Mouse (Mus musculus) heart, postnatal 0 days (tissue): ENCODE data around the gene 2310033P09Rik. TPM values are rescaled to one million over a fixed set of nuclear protein-coding genes. Genes with fewer than 3 reads are reported as not detected.

Source experiments
- ATAC-seq: fragments of 200-750 bp; cut with Nextera tagmentation; 2 replicates; pipeline ENCODE4 v1.8.0; 2017; ENCODE audit warnings: low read depth, moderate number of reproducible peaks, moderate library complexity; ENCODE audit not compliant: insufficient read depth
- DNase-seq: peaks from one replicate; pipeline ENCODE4 v3.0.0-alpha.2; 2016; ENCODE audit warnings: low spot score
- H3K27ac ChIP-seq: fragments of 300-500 bp; sonication (generic); 2 replicates; pipeline ENCODE4 v1.5.1; 2014; ENCODE audit warnings: low read depth, mild to moderate bottlenecking
- H3K27me3 ChIP-seq: fragments of 300-500 bp; sonication (generic); 2 replicates; pipeline ENCODE4 v1.6.1; 2014; ENCODE audit warnings: low read length, mixed read lengths; ENCODE audit not compliant: control insufficient read depth, insufficient read depth
- H3K36me3 ChIP-seq: fragments of 300-500 bp; sonication (generic); replicated peaks from 2 replicates; pipeline ENCODE4 v1.6.1; 2014; ENCODE audit warnings: low read length, mixed read lengths; ENCODE audit not compliant: control insufficient read depth, insufficient read depth
- H3K4me1 ChIP-seq: fragments of 300-500 bp; sonication (generic); 2 replicates; pipeline ENCODE4 v1.6.1; 2014; ENCODE audit warnings: antibody characterized with exemption; ENCODE audit not compliant: control insufficient read depth, insufficient read depth
- H3K4me2 ChIP-seq: fragments of 300-500 bp; sonication (generic); 2 replicates; pipeline ENCODE4 v1.6.1; 2014; ENCODE audit warnings: low read depth, mild to moderate bottlenecking, low read length, moderate library complexity
- H3K4me3 ChIP-seq: fragments of 300-500 bp; sonication (generic); 2 replicates; pipeline ENCODE4 v1.5.1; 2014; ENCODE audit warnings: low read depth, low read length
- H3K9ac ChIP-seq: fragments of 300-500 bp; sonication (generic); replicated peaks from 2 replicates; pipeline ENCODE4 v1.6.1; 2014; ENCODE audit warnings: low read depth, low read length, mixed read lengths
- H3K9me3 ChIP-seq: fragments of 300-500 bp; sonication (generic); replicated peaks from 2 replicates; pipeline ENCODE4 v1.6.1; 2016; ENCODE audit warnings: low read length; ENCODE audit not compliant: control insufficient read depth
- CTCF ChIP-seq: IDR thresholded peaks from 2 replicates; pipeline ENCODE4 v1.5.1; 2016; ENCODE audit warnings: antibody characterized with exemption, control low read depth, low read depth
- EP300 ChIP-seq: IDR thresholded peaks from 2 replicates; pipeline ENCODE4 v1.6.1; 2016; ENCODE audit warnings: antibody characterized with exemption, low read depth
- WGBS: fragments of 180-500 bp; shearing (Covaris S2); extraction: QIAGEN DNeasy Blood & Tissue Kit; methylation state at CpG from one replicate; pipeline ENCODE4 v1.1.7; 2014; 5-methylcytosine and 5-hydroxymethylcytosine counted together
- polyA plus RNA-seq: library from polyadenylated mRNA; unstranded; fragments of >200 nt; fragmentation: Nextera tagmentation; extraction: Ambion mirVana; gene quantifications from 2 replicates; pipeline ENCODE4 v1.2.1, GENCODE M21; 2015
- total RNA-seq: library from RNA; depleted of rRNA; stranded (reverse); fragments of >200 nt; gene quantifications from 2 replicates; pipeline ENCODE4 v1.2.3, GENCODE M21; 2014; ENCODE audit warnings: low replicate concordance

The 2310033P09Rik gene
- total and polyA plus RNA-seq, 2 experiments from 2014 or later = 1.6 to 19.9 TPM

GRCm38 (mm10) chr11:59185490-59185889 is 22.6 kb upstream of the 2310033P09Rik start:
- H3K9me3 ChIP-seq = no peaks in the 10 kb centered on the region
- no peak for TF ChIP-seq CTCF
- no peak for TF ChIP-seq EP300
- no peak for ATAC-seq
- no peak overlapping the region for H3K4me3 ChIP-seq
- H3K4me1 ChIP-seq = peaks cover 18% of the 10 kb centered on the region
- H3K27ac ChIP-seq = no peak overlapping the region
- no peak overlapping the region for H3K4me2 ChIP-seq
- no peak overlapping the region for H3K9ac ChIP-seq
- peaks cover 20% of the 10 kb centered on the region for H3K36me3 ChIP-seq
- WGBS = 83% methylated on average over 5 of the region's 5 CpGs
- H3K27me3 ChIP-seq = no peaks in the 10 kb centered on the region
- no peak for DNase-seq

GRCm38 (mm10) chr11:59187706-59188105 is 20.4 kb upstream of the 2310033P09Rik start:
- H3K4me1 ChIP-seq = peaks cover 23% of the 10 kb centered on the region
- TF ChIP-seq EP300 (no peak), CTCF (no peak)
- no peak overlapping the region for H3K9ac ChIP-seq
- no peak for ATAC-seq
- 78% methylated on average over 6 of the region's 6 CpGs for WGBS
- no peak overlapping the region for H3K27ac ChIP-seq
- peaks cover 20% of the 10 kb centered on the region for H3K36me3 ChIP-seq
- H3K4me3 ChIP-seq = no peak overlapping the region
- H3K9me3 ChIP-seq = no peaks in the 10 kb centered on the region
- no peak for DNase-seq
- no peak overlapping the region for H3K4me2 ChIP-seq
- H3K27me3 ChIP-seq = no peaks in the 10 kb centered on the region

- H3K4me3 ChIP-seq = peak overlapping the region; percentile 64
- DNase-seq = peak; percentile 93
- peak; percentile 96 for ATAC-seq
- peak overlapping the region; percentile 92 for H3K27ac ChIP-seq
- H3K27me3 ChIP-seq = no peaks in the 10 kb centered on the region
- peak overlapping the region; percentile 74 for H3K4me2 ChIP-seq
- peaks cover 12% of the 10 kb centered on the region for H3K4me1 ChIP-seq
- H3K9ac ChIP-seq = peak overlapping the region; percentile 56
- TF ChIP-seq EP300 = peak; percentile 68; the same call in 1 of the 2 replicates
- TF ChIP-seq CTCF = no peak
- no peaks in the 10 kb centered on the region for H3K36me3 ChIP-seq
- H3K9me3 ChIP-seq = no peaks in the 10 kb centered on the region
- WGBS = under 1% methylated on average over 57 of the region's 59 CpGs
These were observed 16.7 kb upstream of the 2310033P09Rik start for GRCm38 (mm10) chr11:59191231-59192058.

GRCm38 (mm10) chr11:59192059-59192386 is 16.1 kb upstream of the 2310033P09Rik start, which contains the start of gene Guk1:
Gene Guk1 (minus strand): TSS chr11:59192212.
- no peak for ATAC-seq

GRCm38 (mm10) chr11:59196230-59196629 is 11.9 kb upstream of the 2310033P09Rik start:
- H3K27ac ChIP-seq = no peak overlapping the region
- TF ChIP-seq CTCF (no peak), EP300 (no peak)
- DNase-seq = no peak
- no peak overlapping the region for H3K4me3 ChIP-seq
- H3K9me3 ChIP-seq = no peaks in the 10 kb centered on the region
- H3K4me1 ChIP-seq = peaks cover 10% of the 10 kb centered on the region
- no peaks in the 10 kb centered on the region for H3K27me3 ChIP-seq
- H3K9ac ChIP-seq = no peak overlapping the region
- no peak overlapping the region for H3K4me2 ChIP-seq
- no peaks in the 10 kb centered on the region for H3K36me3 ChIP-seq
- ATAC-seq = no peak

More at GRCm38 (mm10) chr11:59192059-59192386, 16.1 kb upstream of the 2310033P09Rik start, which contains the start of gene Guk1:
- H3K27me3 ChIP-seq = no peaks in the 10 kb centered on the region
- 4% methylated on average over 16 of the region's 16 CpGs for WGBS
- H3K9ac ChIP-seq = peak within 1 kb of the TSS; percentile 56
- H3K36me3 ChIP-seq = no peaks in the 10 kb centered on the region
- peak within 1 kb of the TSS; percentile 74 for H3K4me2 ChIP-seq
- TF ChIP-seq EP300 (0 out of 2 replicates have a peak, but pooled peaks have one; percentile 25), CTCF (no peak)
- H3K4me3 ChIP-seq = peak within 1 kb of the TSS; percentile 64
- H3K4me1 ChIP-seq = peaks cover 12% of the 10 kb centered on the region
- peak within 1 kb of the TSS; percentile 92 for H3K27ac ChIP-seq
- no peak for DNase-seq
- no peaks in the 10 kb centered on the region for H3K9me3 ChIP-seq
